In the genomic region with DNA sequence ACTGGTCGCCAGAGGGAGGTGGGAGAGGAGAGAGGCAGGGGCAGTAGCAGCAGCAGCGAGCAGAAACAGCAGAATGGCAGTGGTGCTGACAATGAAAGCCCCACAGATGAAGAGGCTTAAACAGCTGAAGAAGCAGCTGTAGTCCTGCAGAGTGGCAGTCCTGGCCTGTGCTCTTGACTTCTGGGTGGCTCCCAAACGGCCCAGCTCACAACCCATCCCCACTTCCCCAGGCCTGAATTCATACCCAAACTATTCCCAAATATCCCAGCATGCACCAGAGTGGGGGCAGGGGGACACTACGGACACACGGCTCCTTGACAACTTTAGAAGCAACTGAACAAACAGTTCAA, we compare ENCODE assay signal across 8 mouse cellular contexts. TPM values are rescaled to one million over a fixed set of nuclear protein-coding genes. Genes with fewer than 3 reads are reported as not detected.
DNase-seq lines count a peak whose midpoint lies in the region; ATAC-seq and TF ChIP-seq lines count a peak whose summit lies in the region.

No protein-coding gene starts in this region.

- H3K4me1 ChIP-seq in embryonic fibroblast, embryonic 13.5 days (ENCODE audit: control insufficient read depth, insufficient read depth, low read length): peaks cover 12% of the 10 kb centered on the region
- peaks cover 14% of the 10 kb centered on the region for H3K4me1 ChIP-seq in hindbrain, embryonic 15.5 days (replicated peaks)
- peaks cover 19% of the 10 kb centered on the region for H3K4me1 ChIP-seq in midbrain, embryonic 16.5 days (ENCODE audit: control insufficient read depth, insufficient read depth, low read length)

- no peaks in the 10 kb centered on the region for H3K36me3 ChIP-seq in hindbrain, embryonic 15.5 days
- no peaks in the 10 kb centered on the region for H3K36me3 ChIP-seq in midbrain, embryonic 16.5 days (ENCODE audit: control insufficient read depth, insufficient read depth, low read length)

- H3K27me3 ChIP-seq in hindbrain, embryonic 15.5 days: no peaks in the 10 kb centered on the region
- no peaks in the 10 kb centered on the region for H3K27me3 ChIP-seq in midbrain, embryonic 16.5 days (ENCODE audit: control insufficient read depth, insufficient read depth, low read depth, low read length)

- no peak overlapping the region for H3K9ac ChIP-seq in hindbrain, embryonic 15.5 days
- 0 out of 2 replicates have a peak overlapping the region, but pooled peaks have one; percentile 6 for H3K9ac ChIP-seq in midbrain, embryonic 16.5 days (ENCODE audit: low read depth, low read length)

- no peaks in the 10 kb centered on the region for H3K9me3 ChIP-seq in hindbrain, embryonic 15.5 days
- H3K9me3 ChIP-seq in midbrain, embryonic 16.5 days (replicated peaks; ENCODE audit: control insufficient read depth, low read length, poor library complexity, severe bottlenecking): no peaks in the 10 kb centered on the region

- TF ChIP-seq CTCF in embryonic fibroblast, embryonic 13.5 days (IDR thresholded peaks at IDR 0.05; ENCODE audit: borderline replicate concordance, insufficient read depth, low read length): no peak

- DNase-seq in kidney, postnatal 10 days: peak; percentile 45
- no peak for DNase-seq in kidney, postnatal 25 days
- no peak for DNase-seq in urinary bladder, adult 18-20 months (ENCODE audit: low spot score in 2 of 2)
- no peak for DNase-seq in adrenal gland, postnatal 4 days (ENCODE audit: low spot score in 2 of 2)
- no peak for DNase-seq in layer of hippocampus, adult 8-10 months (ENCODE audit: low spot score in 2 of 2)

- H3K27ac ChIP-seq in embryonic fibroblast, embryonic 13.5 days (ENCODE audit: insufficient read depth, low read length): peak overlapping the region; percentile 66
- peak overlapping the region; percentile 52 for H3K27ac ChIP-seq in hindbrain, embryonic 15.5 days (replicated peaks)
- H3K27ac ChIP-seq in midbrain, embryonic 16.5 days (ENCODE audit: low read length): peak overlapping the region; percentile 63

- peak; percentile 72; the same call in 1 of the 2 replicates for ATAC-seq in hindbrain, embryonic 15.5 days (ENCODE audit: low FRiP score, low read depth)
- ATAC-seq in midbrain, embryonic 16.5 days: peak; percentile 74; the same call in 1 of the 2 replicates

- no peak for TF ChIP-seq POLR2A in embryonic fibroblast, embryonic 13.5 days (IDR thresholded peaks at IDR 0.05; ENCODE audit: low read depth, low read length)

- H3K4me2 ChIP-seq in hindbrain, embryonic 15.5 days: no peak overlapping the region
- no peak overlapping the region for H3K4me2 ChIP-seq in midbrain, embryonic 16.5 days (ENCODE audit: low read length)

- H3K4me3 ChIP-seq in embryonic fibroblast, embryonic 13.5 days (ENCODE audit: insufficient read depth, low read length): no peak overlapping the region
- no peak overlapping the region for H3K4me3 ChIP-seq in hindbrain, embryonic 15.5 days
- H3K4me3 ChIP-seq in midbrain, embryonic 16.5 days (ENCODE audit: low read depth, low read length): no peak overlapping the region

- WGBS in hindbrain, embryonic 15.5 days: 18% methylated on average over 5 of the region's 5 CpGs
- WGBS in midbrain, embryonic 16.5 days: 2% methylated on average over 5 of the region's 5 CpGs

RNA-seq across cellular contexts. Expression of gene Memo1, which starts 30.2 kb away (rescaled TPM):
- 111 and 114 TPM in 2 replicates for polyA plus RNA-seq in embryonic fibroblast, embryonic 13.5 days (2011; ENCODE audit: insufficient read length, low read depth, missing spikeins)
- 51.1 and 51.6 TPM in 2 replicates for polyA plus RNA-seq in hindbrain, embryonic 15.5 days (2015; fragmentation: Nextera tagmentation; extraction: Ambion mirVana)
- 50.6 and 51.6 TPM in 2 replicates for polyA plus RNA-seq in midbrain, embryonic 16.5 days (2015; fragmentation: Nextera tagmentation; extraction: Ambion mirVana)
- total RNA-seq in adrenal gland, postnatal 4 days (2021): 10 to 100 TPM; 88.3 to 94.1 TPM
- 10 to 100 TPM; 45.7 to 51.9 (median 48.2) TPM for total RNA-seq in layer of hippocampus, adult 8-10 months (2022)

RNA-seq across cellular contexts. Expression of gene Dpy30, which starts 58.6 kb away (rescaled TPM):
- polyA plus RNA-seq in embryonic fibroblast, embryonic 13.5 days (2011; ENCODE audit: insufficient read length, low read depth, missing spikeins): 62.6 and 66.2 TPM in 2 replicates
- 210 and 224 TPM in 2 replicates for polyA plus RNA-seq in hindbrain, embryonic 15.5 days (2015; fragmentation: Nextera tagmentation; extraction: Ambion mirVana)
- polyA plus RNA-seq in midbrain, embryonic 16.5 days (2015; fragmentation: Nextera tagmentation; extraction: Ambion mirVana): 204 and 220 TPM in 2 replicates
- 100 to 1,000 TPM; 105 to 107 TPM for total RNA-seq in adrenal gland, postnatal 4 days (2021)
- total RNA-seq in layer of hippocampus, adult 8-10 months (2022): 10 to 100 TPM; 39.2 to 49.9 (median 46.5) TPM
